Mouse (Mus musculus): Measurements from ENCODE around the gene Ap1g2. TPM values are rescaled to one million over a fixed set of nuclear protein-coding genes. Genes with fewer than 3 reads are reported as not detected.

Ap1g2 gene
- polyA plus RNA-seq, 1 experiment from 2014 or later: 21.0 TPM

DNA sequence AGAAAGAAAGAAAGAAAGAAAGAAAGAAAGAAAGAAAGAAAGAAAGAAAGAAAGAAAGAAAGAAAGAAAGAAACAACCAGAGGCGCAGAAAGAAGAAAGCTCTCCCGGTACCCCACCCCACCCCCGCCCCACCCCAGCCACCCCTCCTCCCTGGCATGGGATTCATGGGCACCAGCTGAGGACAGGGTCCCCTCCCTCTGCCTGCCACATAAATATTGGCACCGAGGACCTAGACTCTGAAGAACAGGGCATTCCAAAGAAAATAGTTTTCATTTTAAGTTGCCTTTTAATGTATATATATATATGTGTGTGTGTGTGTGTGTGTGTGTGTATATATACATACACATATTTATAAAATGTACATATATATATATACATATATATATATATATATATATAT lies 53.3 kb downstream of the Ap1g2 start:
- H3K36me3 ChIP-seq: no peaks in the 10 kb centered on the region
- peaks cover 7% of the 10 kb centered on the region; the same call in 1 of the 2 replicates for H3K4me1 ChIP-seq
- no peak for ATAC-seq (ENCODE audit: insufficient number of reproducible peaks, insufficient read depth, low FRiP score, low TSS enrichment, low read depth)
- 77% methylated on average over 4 of the region's 4 CpGs for WGBS
- H3K9me3 ChIP-seq: no peaks in the 10 kb centered on the region
- no peak overlapping the region for H3K4me2 ChIP-seq
- no peak overlapping the region for H3K4me3 ChIP-seq
- peaks cover 2% of the 10 kb centered on the region; the same call in 1 of the 2 replicates for H3K27me3 ChIP-seq
- no peak overlapping the region for H3K9ac ChIP-seq
- no peak overlapping the region for H3K27ac ChIP-seq

DNA sequence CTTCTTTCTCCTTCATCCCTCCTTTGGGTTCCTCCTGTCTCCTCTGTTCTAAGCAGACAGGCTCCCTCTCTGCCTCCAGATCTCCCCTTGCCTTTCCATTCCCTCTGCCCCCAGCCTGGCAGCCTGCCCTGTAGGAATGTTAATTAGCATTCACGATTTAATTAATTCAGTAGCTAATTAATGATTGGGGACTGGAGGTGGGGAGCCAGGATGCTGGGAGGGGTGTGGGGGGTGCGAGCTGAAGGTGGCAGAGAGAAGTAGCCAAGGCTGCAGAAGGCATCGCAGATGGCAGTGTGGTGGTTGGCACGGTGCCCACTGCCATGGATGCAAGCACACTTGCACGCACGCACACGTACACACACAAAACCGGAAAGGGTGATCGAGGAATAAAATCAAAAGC lies 53.9 kb downstream of the Ap1g2 start:
- peaks cover 2% of the 10 kb centered on the region; the same call in 1 of the 2 replicates for H3K27me3 ChIP-seq
- H3K4me3 ChIP-seq: no peak overlapping the region
- H3K9me3 ChIP-seq: no peaks in the 10 kb centered on the region
- H3K4me2 ChIP-seq: no peak overlapping the region
- H3K36me3 ChIP-seq: no peaks in the 10 kb centered on the region
- ATAC-seq (ENCODE audit: insufficient number of reproducible peaks, insufficient read depth, low FRiP score, low TSS enrichment, low read depth): no peak
- no peak overlapping the region for H3K9ac ChIP-seq
- H3K4me1 ChIP-seq: peaks cover 7% of the 10 kb centered on the region; the same call in 1 of the 2 replicates
- no peak overlapping the region for H3K27ac ChIP-seq
- 78% methylated on average over 9 of the region's 9 CpGs for WGBS

Other genes starting within 250 kb of the Ap1g2 start
- gene Homez, start 235.6 kb downstream of the Ap1g2 start, polyA plus RNA-seq (2015; fragmentation: Nextera tagmentation; extraction: Ambion mirVana): 9.4 and 12.3 TPM in 2 replicates
- gene Ppp1r3e, start 229.0 kb downstream of the Ap1g2 start, polyA plus RNA-seq (2015; fragmentation: Nextera tagmentation; extraction: Ambion mirVana): 0.92 and 1.1 TPM in 2 replicates
- gene Bcl2l2, start 223.2 kb downstream of the Ap1g2 start, polyA plus RNA-seq (2015; fragmentation: Nextera tagmentation; extraction: Ambion mirVana): 3.8 and 4.6 TPM in 2 replicates
- 0.23 and 0.79 TPM in 2 replicates for gene Gm20521, start 223.2 kb downstream of the Ap1g2 start, polyA plus RNA-seq (2015; fragmentation: Nextera tagmentation; extraction: Ambion mirVana)
- 140 and 163 TPM in 2 replicates for gene Pabpn1, start 214.1 kb downstream of the Ap1g2 start, polyA plus RNA-seq (2015; fragmentation: Nextera tagmentation; extraction: Ambion mirVana)
- 74.3 and 84.7 TPM in 2 replicates for gene Slc22a17, start 193.5 kb downstream of the Ap1g2 start, polyA plus RNA-seq (2015; fragmentation: Nextera tagmentation; extraction: Ambion mirVana)
- gene Efs, start 180.5 kb downstream of the Ap1g2 start, polyA plus RNA-seq (2015; fragmentation: Nextera tagmentation; extraction: Ambion mirVana): 50.3 and 50.9 TPM in 2 replicates
- gene Il25, start 173.9 kb downstream of the Ap1g2 start, polyA plus RNA-seq (2015; fragmentation: Nextera tagmentation; extraction: Ambion mirVana): 0.25 TPM in 1 of 2 replicates, not detected in the other
- 8.3 and 14.1 TPM in 2 replicates for gene Cmtm5, start 170.3 kb downstream of the Ap1g2 start, polyA plus RNA-seq (2015; fragmentation: Nextera tagmentation; extraction: Ambion mirVana)
- 0.74 and 4.9 TPM in 2 replicates for gene Myh6, start 139.7 kb downstream of the Ap1g2 start, polyA plus RNA-seq (2015; fragmentation: Nextera tagmentation; extraction: Ambion mirVana)
- not detected in 2 replicates for gene Gm17428, start 129.7 kb downstream of the Ap1g2 start, polyA plus RNA-seq (2015; fragmentation: Nextera tagmentation; extraction: Ambion mirVana)
- gene Myh7, start 112.0 kb downstream of the Ap1g2 start, polyA plus RNA-seq (2015; fragmentation: Nextera tagmentation; extraction: Ambion mirVana): 3.3 and 10.8 TPM in 2 replicates
- 82.4 and 84.5 TPM in 2 replicates for gene Ngdn, start 91.1 kb downstream of the Ap1g2 start, polyA plus RNA-seq (2015; fragmentation: Nextera tagmentation; extraction: Ambion mirVana)
- gene Zfhx2, start 14.3 kb downstream of the Ap1g2 start, polyA plus RNA-seq (2015; fragmentation: Nextera tagmentation; extraction: Ambion mirVana): 5.5 and 5.8 TPM in 2 replicates
- 21.9 and 23.9 TPM in 2 replicates for gene Thtpa, start 11.8 kb downstream of the Ap1g2 start, polyA plus RNA-seq (2015; fragmentation: Nextera tagmentation; extraction: Ambion mirVana)
- gene Jph4, start 10.3 kb upstream of the Ap1g2 start, polyA plus RNA-seq (2015; fragmentation: Nextera tagmentation; extraction: Ambion mirVana): 2.7 and 2.9 TPM in 2 replicates
- gene Dhrs2, start 115.4 kb upstream of the Ap1g2 start, polyA plus RNA-seq (2015; fragmentation: Nextera tagmentation; extraction: Ambion mirVana): 0.54 and 0.73 TPM in 2 replicates